Mouse (Mus musculus): Measurements from ENCODE around the gene Nagpa. TPM values are rescaled to one million over a fixed set of nuclear protein-coding genes. Genes with fewer than 3 reads are reported as not detected.

The Nagpa gene
- polyA plus RNA-seq, 1 experiment from 2014 or later = 14.4 TPM

DNA sequence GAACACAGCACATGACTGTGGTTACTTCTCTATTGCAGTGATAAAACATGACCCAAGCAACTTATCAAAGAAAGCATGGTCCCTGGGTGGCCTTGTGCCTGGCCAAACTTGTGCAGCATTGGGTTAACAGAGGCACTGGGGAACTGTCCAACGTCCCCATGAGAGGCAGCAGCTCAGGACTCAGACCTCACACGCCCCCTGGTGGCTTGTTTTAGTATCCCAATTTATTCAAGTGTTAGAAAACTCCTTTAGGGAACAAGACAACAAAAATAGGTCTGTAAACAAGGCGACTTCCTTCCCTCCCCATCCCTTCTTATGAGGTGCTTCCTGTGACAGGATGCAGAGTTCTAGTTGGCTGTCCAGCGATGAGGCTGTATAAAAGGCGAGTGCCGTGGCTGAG is 8.7 kb downstream of the Nagpa start:
- Histone ChIP-seq H3K4me2 (no peak overlapping the region), H3K27me3 (replicated peaks) (peaks cover 7% of the 10 kb centered on the region), H3K36me3 (peaks cover 34% of the 10 kb centered on the region), H3K9me3 (no peaks in the 10 kb centered on the region), H3K4me1 (0 out of 2 replicates have a peak, but pooled peaks cover 2% of the 10 kb centered on the region), H3K9ac (no peak overlapping the region), H3K27ac (replicated peaks) (no peak overlapping the region), H3K4me3 (no peak overlapping the region)
- ATAC-seq (ENCODE audit: extremely low read depth, insufficient number of reproducible peaks, low FRiP score, low TSS enrichment) = no peak
- WGBS = 27% methylated on average over 6 of the region's 6 CpGs

DNA sequence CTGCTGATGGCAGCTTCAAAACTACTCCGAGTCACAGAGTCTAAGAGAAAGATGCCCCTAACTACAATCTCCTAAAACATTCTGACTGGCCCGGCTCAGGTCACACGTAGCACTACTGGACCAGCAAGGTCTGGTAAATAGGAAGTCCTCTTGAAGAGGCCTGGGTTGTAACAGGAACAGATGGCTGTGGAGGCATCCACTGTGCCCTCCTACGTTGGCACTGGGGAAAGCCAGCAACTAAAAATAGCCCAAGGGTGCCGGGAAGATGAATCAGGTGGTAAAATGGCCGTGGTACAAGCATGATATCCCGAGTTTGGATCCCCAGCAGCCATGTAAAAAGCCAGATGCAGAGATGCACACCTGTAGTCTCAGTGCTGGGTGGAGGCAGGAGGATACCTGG is 17.6 kb downstream of the Nagpa start:
- peaks cover 11% of the 10 kb centered on the region; the same call in 1 of the 2 replicates for H3K4me1 ChIP-seq
- 43% methylated on average over 7 of the region's 7 CpGs for WGBS
- no peaks in the 10 kb centered on the region for H3K9me3 ChIP-seq

DNA sequence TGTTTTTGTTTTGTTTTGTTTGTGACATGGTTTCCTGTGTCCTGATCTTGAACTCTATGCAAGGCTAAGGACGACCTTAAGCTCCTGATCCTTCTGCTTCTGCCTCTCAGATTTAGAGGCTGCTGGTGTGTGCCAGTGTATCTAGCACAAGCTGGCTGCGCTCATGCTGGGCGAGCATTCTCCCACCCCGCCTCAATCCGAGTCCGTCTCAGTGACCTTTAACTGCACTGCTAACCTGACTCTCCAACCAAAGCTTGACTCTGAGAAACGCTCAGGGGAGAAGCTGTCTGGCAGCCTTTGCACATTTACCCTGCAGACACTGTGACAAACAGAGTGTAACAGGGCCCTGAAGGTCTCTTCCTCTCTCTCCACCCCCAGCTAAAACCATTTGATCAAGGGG is 18.1 kb downstream of the Nagpa start:
- Histone ChIP-seq H3K4me1 (peaks cover 11% of the 10 kb centered on the region; the same call in 1 of the 2 replicates), H3K27me3 (replicated peaks) (peaks cover 30% of the 10 kb centered on the region), H3K27ac (replicated peaks) (no peak overlapping the region), H3K4me2 (no peak overlapping the region), H3K4me3 (no peak overlapping the region), H3K9ac (no peak overlapping the region), H3K36me3 (no peaks in the 10 kb centered on the region), H3K9me3 (no peaks in the 10 kb centered on the region)
- ATAC-seq (ENCODE audit: extremely low read depth, insufficient number of reproducible peaks, low FRiP score, low TSS enrichment) = no peak
- WGBS = 66% methylated on average over 7 of the region's 7 CpGs

More for the DNA sequence above, 17.6 kb downstream of the Nagpa start:
- no peak for ATAC-seq (ENCODE audit: extremely low read depth, insufficient number of reproducible peaks, low FRiP score, low TSS enrichment)
- Histone ChIP-seq H3K4me2 (no peak overlapping the region), H3K36me3 (no peaks in the 10 kb centered on the region), H3K4me3 (no peak overlapping the region), H3K27me3 (replicated peaks) (peaks cover 30% of the 10 kb centered on the region), H3K9ac (no peak overlapping the region), H3K27ac (replicated peaks) (no peak overlapping the region)

DNA sequence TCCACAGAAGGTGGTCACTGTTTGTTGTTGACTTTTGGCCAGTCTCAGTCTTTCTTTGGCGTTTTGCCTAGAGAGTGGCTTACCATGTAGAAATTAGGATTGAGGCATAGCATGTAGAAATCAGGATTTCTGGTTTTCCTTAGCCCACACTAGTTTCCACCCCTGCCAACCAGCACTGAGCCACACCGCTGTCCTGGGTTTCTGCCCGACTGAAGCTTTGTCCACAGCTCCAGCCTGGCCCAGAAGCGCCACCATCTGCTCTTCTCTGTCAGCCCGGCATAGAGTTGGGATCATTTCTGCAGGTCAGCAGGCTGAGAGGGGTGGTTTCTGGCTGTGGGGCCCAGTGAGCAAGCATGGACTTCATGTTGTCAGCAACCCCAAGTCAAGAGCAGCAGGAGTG is 18.9 kb downstream of the Nagpa start:
- WGBS = 76% methylated on average over 5 of the region's 5 CpGs
- no peak for ATAC-seq (ENCODE audit: extremely low read depth, insufficient number of reproducible peaks, low FRiP score, low TSS enrichment)

DNA sequence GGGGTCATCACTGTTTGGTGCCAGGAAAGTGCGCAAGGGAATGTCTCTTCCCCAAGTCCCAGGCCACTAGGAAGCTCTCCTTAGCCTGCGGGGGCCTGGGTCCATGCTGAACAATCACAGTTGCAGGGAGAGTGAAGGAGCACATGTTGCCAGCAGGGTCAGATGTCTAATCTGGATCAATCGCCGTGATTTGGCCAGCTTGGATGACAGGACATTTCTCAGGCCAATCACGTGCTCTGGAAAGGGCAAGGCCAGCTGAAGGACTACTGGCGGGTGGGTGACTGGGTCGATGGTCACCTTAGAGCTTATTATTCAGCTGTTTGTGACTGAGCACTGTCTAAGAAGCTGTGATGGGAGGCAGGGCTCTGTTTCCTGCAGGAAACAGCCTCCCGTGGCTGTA is 19.7 kb downstream of the Nagpa start:
- WGBS = 49% methylated on average over 8 of the region's 8 CpGs
- no peak overlapping the region for H3K9ac ChIP-seq
- no peak overlapping the region for H3K4me3 ChIP-seq
- ATAC-seq (ENCODE audit: extremely low read depth, insufficient number of reproducible peaks, low FRiP score, low TSS enrichment) = no peak
- no peak overlapping the region for H3K27ac ChIP-seq (replicated peaks)
- H3K9me3 ChIP-seq = no peaks in the 10 kb centered on the region
- H3K36me3 ChIP-seq = no peaks in the 10 kb centered on the region
- no peak overlapping the region for H3K4me2 ChIP-seq
- H3K4me1 ChIP-seq = peaks cover 9% of the 10 kb centered on the region; the same call in 1 of the 2 replicates
- peaks cover 21% of the 10 kb centered on the region for H3K27me3 ChIP-seq (replicated peaks)

More for the DNA sequence above, 18.9 kb downstream of the Nagpa start:
- Histone ChIP-seq H3K4me2 (no peak overlapping the region), H3K36me3 (no peaks in the 10 kb centered on the region), H3K27ac (replicated peaks) (no peak overlapping the region), H3K4me3 (no peak overlapping the region), H3K9ac (no peak overlapping the region), H3K9me3 (no peaks in the 10 kb centered on the region), H3K27me3 (replicated peaks) (peaks cover 28% of the 10 kb centered on the region), H3K4me1 (peaks cover 9% of the 10 kb centered on the region; the same call in 1 of the 2 replicates)

DNA sequence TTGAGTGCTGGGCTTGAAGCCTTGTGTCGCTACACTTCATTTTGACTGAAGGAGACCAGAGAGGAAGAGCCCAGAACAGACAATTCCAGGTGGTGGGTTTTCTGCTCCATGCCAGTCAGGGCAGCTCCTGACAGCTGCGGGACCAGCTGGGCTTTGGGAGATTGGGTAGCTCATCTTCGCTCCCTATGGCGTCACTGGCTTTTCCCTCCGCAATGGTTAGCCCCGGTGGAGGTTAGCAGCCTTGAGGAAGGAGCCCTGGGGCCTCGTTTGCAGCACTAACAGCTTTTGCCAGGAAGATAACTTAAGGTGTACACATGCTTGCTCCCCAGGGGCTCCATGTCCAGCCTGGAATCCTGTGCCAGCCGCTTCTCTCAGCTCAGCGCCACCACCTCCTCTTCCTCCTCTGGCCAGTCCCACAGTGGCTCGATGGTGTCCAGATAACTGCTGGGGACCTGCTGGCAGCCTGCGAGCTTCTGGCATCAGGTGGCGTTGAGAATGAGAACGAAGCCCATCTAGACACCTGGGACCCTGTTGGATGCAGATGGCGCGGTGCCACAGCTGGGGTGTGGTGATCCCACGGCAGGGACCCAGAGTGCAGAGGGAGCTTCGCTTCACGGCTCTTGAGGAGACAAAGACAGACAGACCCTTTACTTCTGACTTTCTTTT is 20.4 kb downstream of the Nagpa start:
- Histone ChIP-seq H3K27me3 (replicated peaks) (peaks cover 21% of the 10 kb centered on the region), H3K9me3 (no peaks in the 10 kb centered on the region), H3K27ac (replicated peaks) (no peak overlapping the region), H3K4me3 (no peak overlapping the region), H3K4me2 (no peak overlapping the region), H3K4me1 (peaks cover 9% of the 10 kb centered on the region; the same call in 1 of the 2 replicates), H3K9ac (no peak overlapping the region), H3K36me3 (no peaks in the 10 kb centered on the region)
- WGBS = 71% methylated on average over 18 of the region's 18 CpGs
- ATAC-seq (ENCODE audit: extremely low read depth, insufficient number of reproducible peaks, low FRiP score, low TSS enrichment) = no peak

DNA sequence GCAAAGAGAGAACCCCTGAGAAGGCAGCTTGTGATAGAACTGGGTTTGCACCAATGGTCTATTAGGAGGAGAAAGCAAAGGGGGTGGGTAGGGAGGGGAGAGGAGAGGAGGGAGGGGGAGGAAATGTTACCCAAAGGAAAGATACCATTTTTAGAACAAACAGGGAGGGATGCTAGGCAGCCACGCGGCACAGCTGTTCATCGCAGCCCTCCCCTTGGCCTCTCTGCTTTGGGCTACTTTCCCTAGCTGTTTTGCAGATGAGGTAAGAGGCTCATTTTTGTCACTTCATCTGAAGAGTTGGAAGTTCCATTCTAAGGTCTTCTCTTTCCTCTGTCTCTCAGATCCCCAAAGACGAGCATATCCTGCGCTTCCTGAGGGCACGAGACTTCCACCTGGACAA is 31.2 kb downstream of the Nagpa start:
- Histone ChIP-seq H3K27ac (replicated peaks) (no peak overlapping the region), H3K4me1 (peaks cover 12% of the 10 kb centered on the region), H3K4me2 (no peak overlapping the region), H3K4me3 (no peak overlapping the region), H3K27me3 (replicated peaks) (no peaks in the 10 kb centered on the region), H3K9me3 (no peaks in the 10 kb centered on the region), H3K9ac (no peak overlapping the region), H3K36me3 (no peaks in the 10 kb centered on the region)
- no peak for ATAC-seq (ENCODE audit: extremely low read depth, insufficient number of reproducible peaks, low FRiP score, low TSS enrichment)
- 70% methylated on average over 6 of the region's 6 CpGs for WGBS

DNA sequence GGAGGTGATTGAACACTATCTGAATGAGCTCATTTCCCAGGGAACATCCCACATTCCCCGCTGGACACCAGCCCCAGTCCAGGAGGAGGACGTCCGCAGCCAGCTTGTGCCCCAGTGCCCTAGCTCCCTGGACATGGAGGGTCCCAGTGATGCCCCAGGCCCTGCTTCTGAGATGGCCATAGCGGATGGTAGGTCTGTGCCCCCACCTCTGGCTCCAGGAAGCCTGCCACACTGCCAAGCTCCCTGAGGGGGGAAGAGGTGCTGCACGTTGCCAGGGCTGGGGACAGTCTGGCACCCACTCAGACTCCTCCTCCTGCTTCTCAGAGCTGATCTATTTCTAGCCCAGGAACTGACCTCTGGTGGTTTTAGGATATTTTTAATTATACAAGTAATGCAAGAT is 35.0 kb downstream of the Nagpa start:
- Histone ChIP-seq H3K4me1 (peaks cover 27% of the 10 kb centered on the region), H3K4me2 (no peak overlapping the region), H3K9ac (no peak overlapping the region), H3K27ac (replicated peaks) (no peak overlapping the region), H3K9me3 (no peaks in the 10 kb centered on the region), H3K36me3 (no peaks in the 10 kb centered on the region), H3K27me3 (replicated peaks) (no peaks in the 10 kb centered on the region), H3K4me3 (no peak overlapping the region)
- no peak for ATAC-seq (ENCODE audit: extremely low read depth, insufficient number of reproducible peaks, low FRiP score, low TSS enrichment)
- 55% methylated on average over 5 of the region's 5 CpGs for WGBS

DNA sequence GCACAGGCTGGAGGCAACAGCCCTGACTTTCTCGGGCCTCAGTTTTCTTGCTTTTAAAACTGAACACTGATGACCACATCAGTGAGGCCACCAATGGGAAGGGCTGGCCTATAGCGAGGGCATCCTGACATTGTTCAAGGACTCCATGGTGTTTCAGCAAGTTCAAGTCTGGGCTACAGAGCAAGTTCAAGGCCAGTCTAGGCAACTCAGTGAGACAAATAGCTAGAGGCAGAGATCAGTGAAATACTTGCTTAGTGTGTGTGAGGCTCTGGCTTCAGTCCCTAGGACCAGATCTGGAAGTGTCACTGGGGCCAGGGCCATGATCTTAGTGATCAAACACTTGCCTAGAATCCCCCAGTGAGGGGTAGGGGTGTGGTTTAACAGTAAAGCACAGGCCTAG is 35.8 kb downstream of the Nagpa start:
- Histone ChIP-seq H3K9ac (no peak overlapping the region), H3K36me3 (no peaks in the 10 kb centered on the region), H3K4me3 (no peak overlapping the region), H3K4me2 (no peak overlapping the region), H3K27ac (replicated peaks) (no peak overlapping the region), H3K9me3 (no peaks in the 10 kb centered on the region), H3K27me3 (replicated peaks) (no peaks in the 10 kb centered on the region), H3K4me1 (peaks cover 27% of the 10 kb centered on the region)
- ATAC-seq (ENCODE audit: extremely low read depth, insufficient number of reproducible peaks, low FRiP score, low TSS enrichment) = no peak
- 79% methylated on average over 2 of the region's 2 CpGs for WGBS

DNA sequence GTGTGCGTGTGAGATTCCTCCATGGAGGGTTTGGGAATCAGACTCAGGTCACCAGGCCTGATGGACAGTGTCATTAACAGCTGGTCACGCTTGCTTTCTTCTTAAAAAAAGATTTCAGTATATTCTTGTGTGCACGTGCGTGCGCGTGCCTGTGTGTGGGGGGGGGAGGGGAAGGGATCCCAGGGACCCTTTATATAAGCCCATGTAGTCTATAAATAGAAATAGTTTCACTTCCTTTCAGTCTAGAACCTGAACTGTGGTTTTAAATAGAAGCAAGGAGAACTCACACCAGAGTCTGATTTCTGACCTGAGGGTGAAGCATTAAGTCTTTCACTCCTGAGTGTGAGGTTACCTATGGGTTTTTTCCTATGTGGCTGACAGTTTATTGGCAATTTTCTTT is 39.5 kb downstream of the Nagpa start:
- Histone ChIP-seq H3K36me3 (no peaks in the 10 kb centered on the region), H3K27ac (replicated peaks) (peak overlapping the region; percentile 5; the same call in 1 of the 2 replicates), H3K4me1 (peaks cover 29% of the 10 kb centered on the region), H3K4me3 (no peak overlapping the region), H3K9me3 (no peaks in the 10 kb centered on the region), H3K9ac (no peak overlapping the region), H3K27me3 (replicated peaks) (peaks cover 16% of the 10 kb centered on the region), H3K4me2 (no peak overlapping the region)
- no peak for ATAC-seq (ENCODE audit: extremely low read depth, insufficient number of reproducible peaks, low FRiP score, low TSS enrichment)
- 62% methylated on average over 6 of the region's 6 CpGs for WGBS

DNA sequence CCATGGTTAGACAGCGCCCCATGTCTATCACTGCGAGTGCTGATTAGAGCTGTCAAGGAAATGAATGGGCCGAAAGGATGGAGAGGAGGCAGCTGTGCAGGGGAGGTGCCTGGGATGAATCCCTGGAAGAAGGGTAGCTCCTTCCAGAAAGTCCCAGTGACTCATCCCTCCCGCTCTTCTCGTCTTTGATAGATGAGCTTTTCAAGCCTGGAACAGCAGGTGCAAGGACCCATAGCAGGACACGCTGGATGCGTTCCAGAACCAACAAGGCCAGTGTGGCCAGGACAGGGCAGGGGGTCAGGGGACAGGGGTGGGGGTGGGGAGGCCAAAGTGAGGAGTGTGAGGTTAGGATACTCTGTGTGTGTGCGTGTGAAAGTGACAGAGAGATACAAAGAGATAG is 44.6 kb downstream of the Nagpa start:
- H3K36me3 ChIP-seq = no peaks in the 10 kb centered on the region

DNA sequence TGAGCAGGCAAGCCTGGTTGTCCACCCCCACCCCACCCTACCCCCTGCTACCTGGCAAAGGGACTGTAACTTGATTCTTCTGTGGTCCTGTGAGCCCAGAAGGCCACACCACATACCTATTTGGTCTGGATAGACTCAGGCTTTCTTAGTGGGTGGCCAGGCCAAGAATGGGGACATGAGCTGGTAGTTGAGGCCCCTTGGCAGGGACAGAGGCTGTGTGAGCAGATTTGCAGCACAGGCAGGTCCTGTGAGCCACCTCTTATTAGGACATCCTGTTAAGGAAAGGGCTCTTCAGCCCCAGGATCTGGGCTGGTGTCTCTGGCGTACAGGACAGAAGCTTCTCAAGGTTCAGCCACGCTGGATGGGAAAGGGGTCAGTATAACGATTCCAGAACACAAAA is 46.7 kb downstream of the Nagpa start:
- H3K27me3 ChIP-seq (replicated peaks) = peaks cover 28% of the 10 kb centered on the region
- WGBS = 69% methylated on average over 3 of the region's 3 CpGs
- no peak for ATAC-seq (ENCODE audit: extremely low read depth, insufficient number of reproducible peaks, low FRiP score, low TSS enrichment)
- no peak overlapping the region for H3K27ac ChIP-seq (replicated peaks)
- H3K4me3 ChIP-seq = no peak overlapping the region
- H3K4me1 ChIP-seq = peaks cover 8% of the 10 kb centered on the region
- H3K4me2 ChIP-seq = no peak overlapping the region
- H3K9me3 ChIP-seq = no peaks in the 10 kb centered on the region
- H3K9ac ChIP-seq = no peak overlapping the region
- no peaks in the 10 kb centered on the region for H3K36me3 ChIP-seq

More for the DNA sequence above, 44.6 kb downstream of the Nagpa start:
- H3K4me2 ChIP-seq = no peak overlapping the region
- no peaks in the 10 kb centered on the region for H3K9me3 ChIP-seq
- no peak overlapping the region for H3K27ac ChIP-seq (replicated peaks)
- H3K4me1 ChIP-seq = peaks cover 10% of the 10 kb centered on the region
- no peak overlapping the region for H3K4me3 ChIP-seq
- no peak overlapping the region for H3K9ac ChIP-seq
- no peak for ATAC-seq (ENCODE audit: extremely low read depth, insufficient number of reproducible peaks, low FRiP score, low TSS enrichment)
- 49% methylated on average over 8 of the region's 8 CpGs for WGBS
- peaks cover 31% of the 10 kb centered on the region for H3K27me3 ChIP-seq (replicated peaks)

All from heart, embryonic 13.5 days (tissue).